Mouse (Mus musculus) embryonic facial prominence, embryonic 12.5 days (tissue): ENCODE results near the gene Ntrk2. TPM values are rescaled to one million over a fixed set of nuclear protein-coding genes. Genes with fewer than 3 reads are reported as not detected.

Experiments used
- ATAC-seq: fragments of 200-750 bp; cut with Nextera tagmentation; 2 replicates; pipeline ENCODE4 v1.8.0; 2017; ENCODE audit not compliant: insufficient number of reproducible peaks, insufficient read depth, low FRiP score, low TSS enrichment
- H3K27ac ChIP-seq: fragments of 300-500 bp; sonication (generic); 2 replicates; pipeline ENCODE4 v1.5.1; 2016; ENCODE audit warnings: mild to moderate bottlenecking
- H3K27me3 ChIP-seq: fragments of 300-500 bp; sonication (generic); 2 replicates; pipeline ENCODE4 v1.6.1; 2016; ENCODE audit warnings: mild to moderate bottlenecking, moderate library complexity
- H3K36me3 ChIP-seq: fragments of 300-500 bp; sonication (generic); 2 replicates; pipeline ENCODE4 v1.6.1; 2016; ENCODE audit warnings: mild to moderate bottlenecking
- H3K4me1 ChIP-seq: fragments of 300-500 bp; sonication (generic); 2 replicates; pipeline ENCODE4 v1.6.1; 2016
- H3K4me2 ChIP-seq: fragments of 300-500 bp; sonication (generic); replicated peaks from 2 replicates; pipeline ENCODE4 v1.6.1; 2016; ENCODE audit warnings: mild to moderate bottlenecking, moderate library complexity
- H3K4me3 ChIP-seq: fragments of 300-500 bp; sonication (generic); 2 replicates; pipeline ENCODE4 v1.5.1; 2016; ENCODE audit warnings: mild to moderate bottlenecking
- H3K9ac ChIP-seq: fragments of 300-500 bp; sonication (generic); 2 replicates; pipeline ENCODE4 v1.6.1; 2016; ENCODE audit warnings: mild to moderate bottlenecking, moderate library complexity
- H3K9me3 ChIP-seq: fragments of 300-500 bp; sonication (generic); 2 replicates; pipeline ENCODE4 v1.6.1; 2016; ENCODE audit warnings: mild to moderate bottlenecking, moderate library complexity
- WGBS: fragments of 180-500 bp; shearing (Covaris S2); methylation state at CpG from one replicate; pipeline ENCODE4 v1.1.7; 2016; 5-methylcytosine and 5-hydroxymethylcytosine counted together
- polyA plus RNA-seq: library from polyadenylated mRNA; unstranded; fragments of >200 nt; fragmentation: Nextera tagmentation; extraction: Ambion mirVana; gene quantifications from 2 replicates; pipeline ENCODE4 v1.2.1, GENCODE M21; 2016

The Ntrk2 gene
- polyA plus RNA-seq, 1 experiment from 2014 or later, result 29.2 TPM

DNA sequence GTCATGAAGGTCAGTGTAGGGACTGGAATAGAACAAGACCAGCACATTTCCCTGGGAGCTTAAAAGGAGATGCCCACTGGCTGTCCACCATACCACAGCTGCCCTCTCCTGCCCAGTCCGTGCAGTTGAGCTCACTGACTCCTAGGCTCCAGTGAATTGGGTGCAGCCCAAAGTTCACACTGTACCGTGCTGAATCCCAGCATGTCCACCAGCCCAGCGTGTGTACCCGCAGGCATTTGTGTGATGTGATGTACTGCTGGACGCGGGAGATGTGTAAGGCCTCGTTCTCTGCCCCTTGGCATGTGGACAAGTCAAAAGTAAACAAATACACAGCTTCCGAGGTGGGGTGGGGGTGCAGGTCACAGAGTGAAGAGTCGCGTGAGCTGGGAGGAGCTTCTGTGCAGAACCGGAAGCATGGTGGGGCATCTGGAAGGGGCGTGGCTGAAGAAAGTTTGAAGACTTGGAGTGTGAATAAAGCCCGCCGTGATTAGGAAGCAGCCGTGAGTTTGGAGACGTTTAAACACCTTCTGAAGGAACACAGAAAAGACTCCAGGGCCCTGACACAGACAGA lies 121.4 kb downstream of the Ntrk2 start:
- H3K27ac ChIP-seq, result no peak overlapping the region
- H3K27me3 ChIP-seq, result no peaks in the 10 kb centered on the region
- no peak overlapping the region for H3K9ac ChIP-seq
- 76% methylated on average over 16 of the region's 16 CpGs for WGBS
- ATAC-seq, result no peak
- no peak overlapping the region for H3K4me2 ChIP-seq
- no peaks in the 10 kb centered on the region for H3K36me3 ChIP-seq
- H3K9me3 ChIP-seq, result no peaks in the 10 kb centered on the region
- no peak overlapping the region for H3K4me3 ChIP-seq
- H3K4me1 ChIP-seq, result no peaks in the 10 kb centered on the region

DNA sequence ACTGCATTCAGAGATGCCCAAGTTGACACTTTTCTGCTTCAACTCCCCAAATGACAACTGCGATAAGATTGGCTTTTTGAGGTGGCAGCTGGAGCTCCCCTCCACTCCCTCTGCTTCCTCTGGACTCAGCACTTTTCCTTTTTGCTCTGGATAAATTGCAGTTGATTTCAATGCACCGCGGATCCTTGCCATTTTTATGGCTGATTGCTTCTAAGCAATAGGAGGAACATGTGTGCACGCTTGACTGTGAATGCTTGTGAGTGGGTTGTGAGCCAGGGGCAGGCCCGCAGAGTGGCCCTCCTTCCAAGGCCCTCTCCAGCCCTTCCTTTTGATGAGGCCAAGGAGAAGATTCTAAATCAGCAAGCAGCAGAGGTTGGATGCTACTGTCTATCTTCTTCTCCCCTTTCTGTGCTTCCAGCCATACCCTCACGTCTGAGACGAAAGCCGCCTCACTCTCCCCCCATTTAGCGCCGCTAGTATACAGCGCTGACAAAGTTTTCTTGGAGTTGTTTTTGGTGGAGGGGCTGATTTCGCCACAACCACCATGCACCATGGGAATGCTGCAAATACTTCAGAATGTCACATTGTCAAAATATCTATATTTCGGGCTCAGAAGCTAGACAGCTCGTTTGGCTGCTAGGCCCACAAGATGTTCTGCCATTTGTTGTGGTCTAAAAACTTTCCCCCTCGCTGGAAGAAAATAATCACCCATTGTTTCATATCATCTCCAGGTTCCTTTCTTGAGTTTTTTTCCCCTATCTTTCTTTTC lies 122.5 kb downstream of the Ntrk2 start:
- H3K27me3 ChIP-seq, result no peaks in the 10 kb centered on the region
- 0 out of 2 replicates have a peak, but pooled peaks cover 6% of the 10 kb centered on the region for H3K4me1 ChIP-seq
- H3K9ac ChIP-seq, result no peak overlapping the region
- 85% methylated on average over 15 of the region's 15 CpGs for WGBS
- ATAC-seq, result no peak
- no peak overlapping the region for H3K27ac ChIP-seq
- H3K4me3 ChIP-seq, result no peak overlapping the region
- H3K9me3 ChIP-seq, result no peaks in the 10 kb centered on the region
- no peaks in the 10 kb centered on the region for H3K36me3 ChIP-seq
- no peak overlapping the region for H3K4me2 ChIP-seq

DNA sequence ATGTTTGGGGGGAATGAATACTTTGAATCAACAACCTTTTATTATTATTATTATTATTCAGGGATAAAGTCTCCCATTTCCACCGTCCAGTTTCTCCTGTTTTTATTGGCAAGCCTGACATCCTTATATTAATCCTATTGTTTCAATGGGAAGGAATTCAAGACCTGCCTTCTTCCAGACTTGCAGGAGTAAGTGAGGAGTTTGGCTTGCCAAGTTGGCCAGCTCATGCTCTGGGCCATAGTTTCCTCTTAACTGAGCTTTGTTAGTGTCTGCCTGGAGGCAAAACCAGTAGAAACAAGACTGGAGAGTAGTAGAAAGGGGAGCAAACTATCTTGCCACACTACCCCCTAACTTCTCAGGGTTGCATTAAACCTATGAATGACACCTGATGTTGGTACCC lies 123.8 kb downstream of the Ntrk2 start:
- no peak for ATAC-seq
- Histone ChIP-seq H3K36me3 (no peaks in the 10 kb centered on the region), H3K4me3 (no peak overlapping the region), H3K27ac (no peak overlapping the region), H3K9ac (no peak overlapping the region), H3K27me3 (no peaks in the 10 kb centered on the region), H3K4me2 (no peak overlapping the region), H3K9me3 (no peaks in the 10 kb centered on the region), H3K4me1 (0 out of 2 replicates have a peak, but pooled peaks cover 6% of the 10 kb centered on the region)
- WGBS, result 58% methylated on average over 1 of the region's 1 CpGs

DNA sequence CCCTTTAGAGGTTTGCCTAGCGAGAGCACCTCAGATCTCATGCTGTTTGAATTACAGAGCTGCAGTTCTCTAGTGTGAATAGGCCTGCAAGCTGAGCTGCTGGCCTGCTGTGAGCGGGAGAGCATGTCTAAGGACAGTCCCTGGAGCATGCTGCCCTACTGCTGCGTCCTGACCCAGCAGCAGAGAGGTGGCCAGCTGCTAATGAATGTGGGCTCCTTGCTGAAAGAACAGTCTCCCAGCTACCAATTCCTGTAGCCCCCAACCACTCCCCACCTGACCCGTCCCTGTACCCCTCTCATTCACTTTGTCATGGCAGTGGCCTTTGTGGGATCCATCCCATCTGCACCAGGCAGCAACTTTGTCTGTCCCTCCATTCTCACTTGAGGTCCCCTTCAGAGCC lies 126.8 kb downstream of the Ntrk2 start:
- Histone ChIP-seq H3K9ac (0 out of 2 replicates have a peak overlapping the region, but pooled peaks have one; percentile 15), H3K4me1 (peaks cover 16% of the 10 kb centered on the region)
- WGBS, result 17% methylated on average over 4 of the region's 4 CpGs

DNA sequence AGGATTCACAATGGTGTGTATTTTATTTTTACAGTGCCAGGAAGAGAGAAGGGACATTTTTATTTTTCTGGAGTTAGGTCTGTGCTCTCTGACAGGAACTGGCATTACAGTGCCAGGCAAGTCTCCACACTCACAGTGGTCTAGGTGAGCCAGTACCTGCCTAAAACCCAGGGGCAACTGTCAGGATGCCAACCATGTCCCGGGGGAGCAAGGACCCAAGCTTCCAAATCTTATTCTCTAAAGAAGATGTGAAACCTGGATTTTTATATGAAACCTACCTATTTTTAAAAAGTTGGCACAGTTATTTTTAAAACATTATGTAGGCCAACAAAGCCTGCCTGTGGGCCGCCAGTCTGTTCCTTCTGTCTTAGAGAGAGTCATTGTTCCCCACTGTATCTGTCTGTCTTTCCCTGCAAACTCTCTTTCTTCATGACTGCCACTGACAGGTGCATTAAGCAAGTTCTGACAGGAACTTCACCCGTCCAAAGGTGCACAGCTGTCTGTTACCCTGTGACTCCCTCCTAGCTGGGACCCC lies 128.3 kb downstream of the Ntrk2 start:
- Histone ChIP-seq H3K27ac (no peak overlapping the region), H3K36me3 (no peaks in the 10 kb centered on the region), H3K27me3 (no peaks in the 10 kb centered on the region), H3K4me1 (peaks cover 16% of the 10 kb centered on the region), H3K4me3 (no peak overlapping the region), H3K9me3 (no peaks in the 10 kb centered on the region), H3K4me2 (no peak overlapping the region), H3K9ac (no peak overlapping the region)
- WGBS, result 84% methylated on average over 3 of the region's 3 CpGs
- no peak for ATAC-seq

More for the DNA sequence above, 126.8 kb downstream of the Ntrk2 start:
- Histone ChIP-seq H3K36me3 (no peaks in the 10 kb centered on the region), H3K27ac (no peak overlapping the region), H3K9me3 (no peaks in the 10 kb centered on the region), H3K4me3 (no peak overlapping the region), H3K4me2 (no peak overlapping the region), H3K27me3 (no peaks in the 10 kb centered on the region)
- ATAC-seq, result no peak

DNA sequence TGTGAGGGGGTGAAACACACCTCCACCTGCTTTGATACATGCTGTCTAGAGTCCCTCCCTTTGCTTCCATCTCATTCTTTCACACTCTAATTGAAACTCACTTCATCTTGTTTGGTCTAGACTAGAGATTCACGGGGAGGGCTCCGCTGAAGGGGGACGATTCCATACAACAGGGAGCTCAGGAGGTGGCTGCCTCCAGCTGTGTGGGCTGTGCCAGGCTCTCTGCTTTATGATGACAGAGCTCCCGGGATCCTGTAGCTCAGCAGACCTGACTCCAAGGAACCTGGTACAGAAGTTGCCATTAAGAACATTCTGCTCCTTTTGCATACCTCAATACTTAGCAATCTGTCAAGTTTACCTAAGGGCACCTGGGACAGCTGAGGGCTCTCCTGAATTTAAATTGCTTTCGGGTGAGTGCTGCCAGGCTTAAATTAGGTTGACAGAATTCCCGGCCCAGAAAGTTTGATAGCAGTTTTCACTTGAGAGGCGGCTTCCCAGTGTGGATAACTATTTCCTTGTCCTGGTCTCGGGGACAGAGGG lies 129.7 kb downstream of the Ntrk2 start:
- Histone ChIP-seq H3K4me1 (peaks cover 16% of the 10 kb centered on the region), H3K9ac (no peak overlapping the region), H3K4me2 (no peak overlapping the region), H3K36me3 (no peaks in the 10 kb centered on the region), H3K4me3 (no peak overlapping the region), H3K27me3 (no peaks in the 10 kb centered on the region), H3K27ac (no peak overlapping the region), H3K9me3 (no peaks in the 10 kb centered on the region)
- ATAC-seq, result no peak
- 12% methylated on average over 8 of the region's 8 CpGs for WGBS

DNA sequence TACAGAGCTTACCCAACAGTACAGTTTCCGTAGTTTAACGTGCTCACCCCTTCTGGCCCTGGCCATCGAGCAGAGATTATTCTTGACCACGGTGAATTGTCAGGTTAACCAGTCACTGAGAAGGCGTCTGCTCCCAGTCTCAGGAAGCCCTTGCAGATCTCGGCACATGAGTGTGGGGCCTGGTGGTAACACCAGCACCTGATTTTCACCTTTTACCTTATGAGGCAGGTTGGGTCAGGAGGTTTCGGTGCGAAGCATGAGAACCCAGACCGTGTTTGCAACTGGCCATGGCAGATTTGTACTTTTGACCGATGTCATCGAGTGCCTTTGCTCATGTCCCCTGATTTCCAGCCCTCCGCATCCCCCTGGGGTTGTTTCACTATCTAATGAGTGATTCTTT lies 131.5 kb downstream of the Ntrk2 start:
- Histone ChIP-seq H3K4me2 (no peak overlapping the region), H3K36me3 (no peaks in the 10 kb centered on the region), H3K27ac (no peak overlapping the region), H3K27me3 (no peaks in the 10 kb centered on the region), H3K4me1 (peaks cover 16% of the 10 kb centered on the region), H3K9me3 (no peaks in the 10 kb centered on the region), H3K4me3 (no peak overlapping the region), H3K9ac (no peak overlapping the region)
- no peak for ATAC-seq
- 93% methylated on average over 12 of the region's 12 CpGs for WGBS

DNA sequence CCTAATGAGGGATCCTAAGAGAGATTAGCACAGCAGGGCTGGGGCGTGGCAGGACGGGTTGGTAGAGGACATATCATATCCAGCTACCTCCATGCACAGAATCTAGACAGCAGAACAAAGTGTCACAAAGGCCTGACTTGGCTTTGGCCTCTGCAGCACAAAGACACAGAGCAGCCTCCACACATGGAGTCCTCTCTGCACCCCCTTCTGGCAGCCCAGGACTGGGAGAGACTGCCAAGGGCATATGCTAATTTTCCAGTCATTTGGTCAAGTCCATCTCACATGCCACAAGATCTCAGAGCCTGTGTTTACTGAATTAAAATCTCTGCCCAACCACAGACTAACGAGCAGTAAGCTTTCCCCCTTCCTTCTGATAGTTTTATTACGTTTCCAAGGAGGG lies 132.1 kb downstream of the Ntrk2 start:
- no peaks in the 10 kb centered on the region for H3K9me3 ChIP-seq
- WGBS, result 73% methylated on average over 4 of the region's 4 CpGs
- ATAC-seq, result no peak
- H3K36me3 ChIP-seq, result no peaks in the 10 kb centered on the region
- no peak overlapping the region for H3K4me3 ChIP-seq
- peaks cover 13% of the 10 kb centered on the region for H3K4me1 ChIP-seq
- no peak overlapping the region for H3K27ac ChIP-seq
- no peaks in the 10 kb centered on the region for H3K27me3 ChIP-seq
- no peak overlapping the region for H3K9ac ChIP-seq
- no peak overlapping the region for H3K4me2 ChIP-seq

DNA sequence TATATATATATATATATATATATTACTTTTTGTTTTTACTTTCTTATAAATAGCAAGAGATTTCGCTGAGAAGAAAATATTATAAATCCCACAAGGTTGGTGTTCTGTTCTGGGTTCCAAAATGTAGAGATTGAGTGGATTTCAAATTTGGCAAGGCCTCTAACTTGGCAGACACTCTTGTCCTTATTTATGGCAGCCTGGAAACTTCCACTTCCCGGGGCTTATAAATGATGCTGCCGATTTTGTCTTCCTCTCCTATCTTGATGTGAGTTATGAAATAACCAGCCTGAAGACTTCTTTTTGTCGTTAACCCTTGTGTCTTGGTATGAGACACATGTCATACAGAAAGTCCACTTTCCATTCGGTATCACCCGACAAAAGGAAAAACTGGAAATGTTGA lies 133.8 kb downstream of the Ntrk2 start:
- no peak overlapping the region for H3K27ac ChIP-seq
- peaks cover 10% of the 10 kb centered on the region for H3K4me1 ChIP-seq
- H3K27me3 ChIP-seq, result no peaks in the 10 kb centered on the region
- H3K4me3 ChIP-seq, result no peak overlapping the region
- no peak overlapping the region for H3K4me2 ChIP-seq
- ATAC-seq, result no peak
- WGBS, result 92% methylated on average over 6 of the region's 6 CpGs
- no peak overlapping the region for H3K9ac ChIP-seq
- H3K36me3 ChIP-seq, result no peaks in the 10 kb centered on the region
- H3K9me3 ChIP-seq, result no peaks in the 10 kb centered on the region

DNA sequence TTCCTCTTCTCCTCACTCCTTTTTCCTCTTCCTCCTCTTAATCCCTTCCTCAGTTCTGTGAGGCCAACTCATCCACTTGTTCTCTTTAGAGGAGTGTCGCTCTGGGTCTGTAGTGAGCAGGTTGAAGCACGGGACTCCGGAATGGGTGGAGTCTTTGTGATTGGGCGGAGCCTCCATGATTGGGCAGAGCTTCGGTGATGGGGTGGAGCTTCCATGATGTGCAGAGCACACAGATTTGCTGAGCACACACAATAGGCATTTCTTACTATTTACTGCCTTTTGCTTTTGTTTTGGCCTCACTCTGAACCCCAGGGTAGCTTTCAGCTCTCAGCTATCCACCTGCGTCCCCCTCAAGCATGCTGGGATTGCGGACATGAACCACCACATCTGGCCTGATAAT lies 134.4 kb downstream of the Ntrk2 start:
- no peaks in the 10 kb centered on the region for H3K27me3 ChIP-seq
- 36% methylated on average over 7 of the region's 7 CpGs for WGBS
- no peak overlapping the region for H3K9ac ChIP-seq
- ATAC-seq, result no peak
- no peaks in the 10 kb centered on the region for H3K36me3 ChIP-seq
- H3K4me1 ChIP-seq, result peaks cover 5% of the 10 kb centered on the region
- H3K27ac ChIP-seq, result no peak overlapping the region
- H3K4me2 ChIP-seq, result no peak overlapping the region
- H3K9me3 ChIP-seq, result no peaks in the 10 kb centered on the region
- no peak overlapping the region for H3K4me3 ChIP-seq

DNA sequence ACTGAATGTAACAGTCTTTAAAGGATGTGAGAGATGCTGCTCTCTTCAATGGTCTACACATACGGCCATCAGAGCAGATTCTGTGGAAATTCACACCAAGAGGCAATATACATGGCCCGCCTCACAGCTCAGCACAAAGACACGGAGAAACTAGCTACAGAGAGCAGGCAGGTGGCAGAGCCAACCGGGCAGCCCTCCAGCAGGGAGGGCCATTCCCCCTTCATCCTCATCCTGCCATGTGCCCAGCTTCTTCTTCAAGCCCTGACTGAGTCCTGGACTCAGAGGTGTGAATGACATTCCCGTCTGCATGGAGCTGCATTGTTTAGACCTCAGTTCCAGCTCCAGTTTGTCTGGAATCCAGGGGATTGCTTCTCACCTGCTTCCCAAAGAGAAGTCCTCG lies 139.4 kb downstream of the Ntrk2 start:
- H3K9ac ChIP-seq, result no peak overlapping the region
- H3K36me3 ChIP-seq, result no peaks in the 10 kb centered on the region
- no peaks in the 10 kb centered on the region for H3K27me3 ChIP-seq
- H3K4me1 ChIP-seq, result no peaks in the 10 kb centered on the region; the same call in none of the 2 replicates
- 80% methylated on average over 6 of the region's 6 CpGs for WGBS
- no peak overlapping the region for H3K27ac ChIP-seq
- no peaks in the 10 kb centered on the region for H3K9me3 ChIP-seq
- no peak overlapping the region for H3K4me2 ChIP-seq
- no peak for ATAC-seq
- H3K4me3 ChIP-seq, result no peak overlapping the region

DNA sequence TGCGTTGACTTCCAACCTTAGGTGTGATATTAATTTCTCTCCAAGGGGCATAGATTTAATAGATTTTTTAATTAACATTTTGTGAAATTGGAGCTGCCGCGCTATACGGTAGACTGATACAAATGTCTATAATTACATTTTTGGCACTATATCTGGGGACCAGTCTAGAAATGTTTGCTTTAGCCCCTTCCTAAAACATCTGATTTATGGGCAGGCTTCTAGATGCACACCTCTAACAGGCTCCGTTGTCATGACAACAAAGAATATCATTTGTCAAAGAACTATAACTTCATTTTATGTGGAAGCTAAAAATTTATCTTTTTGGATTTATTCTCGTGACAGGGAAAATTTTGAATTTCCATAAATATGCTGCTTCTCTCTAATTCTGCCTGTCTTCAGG lies 140.2 kb downstream of the Ntrk2 start:
- WGBS, result 80% methylated on average over 6 of the region's 6 CpGs
- Histone ChIP-seq H3K36me3 (no peaks in the 10 kb centered on the region), H3K27me3 (no peaks in the 10 kb centered on the region), H3K4me3 (no peak overlapping the region), H3K27ac (no peak overlapping the region), H3K4me1 (no peaks in the 10 kb centered on the region; the same call in none of the 2 replicates), H3K4me2 (no peak overlapping the region), H3K9ac (no peak overlapping the region), H3K9me3 (no peaks in the 10 kb centered on the region)
- no peak for ATAC-seq
